Mouse (Mus musculus): Measurements from ENCODE around the gene Rpl4. TPM values are rescaled to one million over a fixed set of nuclear protein-coding genes. Genes with fewer than 3 reads are reported as not detected.
"Not testable (repeated sequence)": the region's sequence is repeated elsewhere in the genome, so short reads cannot be mapped to it uniquely, and the experiment has no call there.

Gene Rpl4
- polyA plus RNA-seq (2014; fragmentation: Nextera tagmentation; extraction: Ambion mirVana), result 640 and 695 TPM in 2 replicates

- peak; percentile 80; the same call in 1 of the 2 replicates for ATAC-seq (ENCODE audit: low FRiP score, low TSS enrichment)
- H3K27me3 ChIP-seq (ENCODE audit: control insufficient read depth, insufficient read depth, low read length), result no peaks in the 10 kb centered on the region
These were observed at the start of gene Rpl4, which contains the start of gene Zwilch for GRCm38 (mm10) chr9:64172816-64173665. Rpl4 (plus strand) TSS chr9:64173375. Zwilch (minus strand) TSS chr9:64173104.

GRCm38 (mm10) chr9:64124846-64125245 lies 48.3 kb upstream of the Rpl4 start:
- H3K4me1 ChIP-seq (ENCODE audit: control insufficient read depth, insufficient read depth, low read length); H3K4me3 ChIP-seq (replicated peaks; ENCODE audit: low read depth, low read length); H3K4me2 ChIP-seq (ENCODE audit: low read length); H3K9ac ChIP-seq (replicated peaks; ENCODE audit: low read length); H3K36me3 ChIP-seq (ENCODE audit: control insufficient read depth, insufficient read depth, low read length); ATAC-seq (ENCODE audit: low FRiP score, low TSS enrichment); H3K27ac ChIP-seq (replicated peaks; ENCODE audit: low read depth, low read length); H3K27me3 ChIP-seq (ENCODE audit: control insufficient read depth, insufficient read depth, low read length); H3K9me3 ChIP-seq (ENCODE audit: control insufficient read depth, low read length); DNase-seq: not testable (repeated sequence)
- 62% methylated on average over 3 of the region's 3 CpGs for WGBS

More at GRCm38 (mm10) chr9:64172816-64173665, at the start of gene Rpl4, which contains the start of gene Zwilch:
- Histone ChIP-seq H3K4me2 (ENCODE audit: low read length) (peak within 1 kb of the TSS; percentile 97), H3K4me1 (ENCODE audit: control insufficient read depth, insufficient read depth, low read length) (peaks cover 15% of the 10 kb centered on the region), H3K27ac (replicated peaks; ENCODE audit: low read depth, low read length) (peak within 1 kb of the TSS; percentile 83), H3K36me3 (ENCODE audit: control insufficient read depth, insufficient read depth, low read length) (peaks cover 31% of the 10 kb centered on the region), H3K4me3 (replicated peaks; ENCODE audit: low read depth, low read length) (peak within 1 kb of the TSS; percentile 79), H3K9ac (replicated peaks; ENCODE audit: low read length) (peak within 1 kb of the TSS; percentile 66), H3K9me3 (ENCODE audit: control insufficient read depth, low read length) (no peaks in the 10 kb centered on the region)
- WGBS, result under 1% methylated on average over 42 of the region's 42 CpGs
- peak; percentile 93 for DNase-seq

- ATAC-seq (ENCODE audit: low FRiP score, low TSS enrichment) (no peak), DNase-seq (no peak)
- 72% methylated on average over 3 of the region's 3 CpGs for WGBS
These were observed 47.9 kb upstream of the Rpl4 start for GRCm38 (mm10) chr9:64125307-64125706.

GRCm38 (mm10) chr9:64126121-64126520 lies 47.1 kb upstream of the Rpl4 start:
- H3K27me3 ChIP-seq (ENCODE audit: control insufficient read depth, insufficient read depth, low read length), result no peaks in the 10 kb centered on the region
- no peaks in the 10 kb centered on the region for H3K4me1 ChIP-seq (ENCODE audit: control insufficient read depth, insufficient read depth, low read length)
- H3K36me3 ChIP-seq (ENCODE audit: control insufficient read depth, insufficient read depth, low read length), result no peaks in the 10 kb centered on the region
- H3K4me2 ChIP-seq (ENCODE audit: low read length), result no peak overlapping the region
- no peak overlapping the region for H3K27ac ChIP-seq (replicated peaks; ENCODE audit: low read depth, low read length)
- no peak overlapping the region for H3K4me3 ChIP-seq (replicated peaks; ENCODE audit: low read depth, low read length)
- ATAC-seq (ENCODE audit: low FRiP score, low TSS enrichment) (no peak), DNase-seq (no peak)
- no peaks in the 10 kb centered on the region for H3K9me3 ChIP-seq (ENCODE audit: control insufficient read depth, low read length)
- 82% methylated on average over 12 of the region's 12 CpGs for WGBS
- H3K9ac ChIP-seq (replicated peaks; ENCODE audit: low read length), result no peak overlapping the region

More at GRCm38 (mm10) chr9:64125307-64125706, 47.9 kb upstream of the Rpl4 start:
- Histone ChIP-seq H3K9ac (replicated peaks; ENCODE audit: low read length) (no peak overlapping the region), H3K27ac (replicated peaks; ENCODE audit: low read depth, low read length) (no peak overlapping the region), H3K4me1 (ENCODE audit: control insufficient read depth, insufficient read depth, low read length) (no peaks in the 10 kb centered on the region), H3K36me3 (ENCODE audit: control insufficient read depth, insufficient read depth, low read length) (no peaks in the 10 kb centered on the region), H3K4me2 (ENCODE audit: low read length) (no peak overlapping the region), H3K4me3 (replicated peaks; ENCODE audit: low read depth, low read length) (no peak overlapping the region), H3K27me3 (ENCODE audit: control insufficient read depth, insufficient read depth, low read length) (no peaks in the 10 kb centered on the region), H3K9me3 (ENCODE audit: control insufficient read depth, low read length) (no peaks in the 10 kb centered on the region)

GRCm38 (mm10) chr9:64131623-64132022 lies 41.6 kb upstream of the Rpl4 start:
- Histone ChIP-seq H3K27ac (replicated peaks; ENCODE audit: low read depth, low read length) (no peak overlapping the region), H3K27me3 (ENCODE audit: control insufficient read depth, insufficient read depth, low read length) (no peaks in the 10 kb centered on the region), H3K9ac (replicated peaks; ENCODE audit: low read length) (no peak overlapping the region), H3K4me2 (ENCODE audit: low read length) (no peak overlapping the region), H3K9me3 (ENCODE audit: control insufficient read depth, low read length) (no peaks in the 10 kb centered on the region), H3K36me3 (ENCODE audit: control insufficient read depth, insufficient read depth, low read length) (no peaks in the 10 kb centered on the region), H3K4me1 (ENCODE audit: control insufficient read depth, insufficient read depth, low read length) (no peaks in the 10 kb centered on the region), H3K4me3 (replicated peaks; ENCODE audit: low read depth, low read length) (no peak overlapping the region)
- ATAC-seq (ENCODE audit: low FRiP score, low TSS enrichment) (no peak), DNase-seq (no peak)
- 83% methylated on average over 6 of the region's 6 CpGs for WGBS

- H3K4me1 ChIP-seq (ENCODE audit: control insufficient read depth, insufficient read depth, low read length); H3K27me3 ChIP-seq (ENCODE audit: control insufficient read depth, insufficient read depth, low read length); H3K9me3 ChIP-seq (ENCODE audit: control insufficient read depth, low read length); H3K4me2 ChIP-seq (ENCODE audit: low read length); H3K4me3 ChIP-seq (replicated peaks; ENCODE audit: low read depth, low read length); ATAC-seq (ENCODE audit: low FRiP score, low TSS enrichment); H3K9ac ChIP-seq (replicated peaks; ENCODE audit: low read length); H3K36me3 ChIP-seq (ENCODE audit: control insufficient read depth, insufficient read depth, low read length); H3K27ac ChIP-seq (replicated peaks; ENCODE audit: low read depth, low read length): not testable (repeated sequence)
- WGBS, result 10% methylated on average over 6 of the region's 6 CpGs
- peak; percentile 79 for DNase-seq
These were observed 34.3 kb upstream of the Rpl4 start for GRCm38 (mm10) chr9:64138896-64139295.

- no peak for ATAC-seq (ENCODE audit: low FRiP score, low TSS enrichment)
- H3K9me3 ChIP-seq (ENCODE audit: control insufficient read depth, low read length), result no peaks in the 10 kb centered on the region
- DNase-seq, result no peak
- no peaks in the 10 kb centered on the region for H3K36me3 ChIP-seq (ENCODE audit: control insufficient read depth, insufficient read depth, low read length)
- no peak overlapping the region for H3K27ac ChIP-seq (replicated peaks; ENCODE audit: low read depth, low read length)
- no peaks in the 10 kb centered on the region for H3K27me3 ChIP-seq (ENCODE audit: control insufficient read depth, insufficient read depth, low read length)
- no peak overlapping the region for H3K4me2 ChIP-seq (ENCODE audit: low read length)
- no peak overlapping the region for H3K9ac ChIP-seq (replicated peaks; ENCODE audit: low read length)
- WGBS, result 94% methylated on average over 9 of the region's 9 CpGs
- no peaks in the 10 kb centered on the region for H3K4me1 ChIP-seq (ENCODE audit: control insufficient read depth, insufficient read depth, low read length)
- no peak overlapping the region for H3K4me3 ChIP-seq (replicated peaks; ENCODE audit: low read depth, low read length)
These were observed 33.3 kb upstream of the Rpl4 start for GRCm38 (mm10) chr9:64139879-64140278.

- ATAC-seq (ENCODE audit: low FRiP score, low TSS enrichment) (no peak), DNase-seq (no peak)
These were observed 16.5 kb upstream of the Rpl4 start for GRCm38 (mm10) chr9:64156641-64157040.

GRCm38 (mm10) chr9:64160471-64160870 lies 12.7 kb upstream of the Rpl4 start:
- 92% methylated on average over 5 of the region's 5 CpGs for WGBS
- Histone ChIP-seq H3K4me1 (ENCODE audit: control insufficient read depth, insufficient read depth, low read length) (no peaks in the 10 kb centered on the region), H3K9me3 (ENCODE audit: control insufficient read depth, low read length) (no peaks in the 10 kb centered on the region), H3K4me3 (replicated peaks; ENCODE audit: low read depth, low read length) (no peak overlapping the region), H3K27me3 (ENCODE audit: control insufficient read depth, insufficient read depth, low read length) (no peaks in the 10 kb centered on the region), H3K4me2 (ENCODE audit: low read length) (no peak overlapping the region), H3K9ac (replicated peaks; ENCODE audit: low read length) (0 out of 2 replicates have a peak overlapping the region, but pooled peaks have one; percentile 2), H3K36me3 (ENCODE audit: control insufficient read depth, insufficient read depth, low read length) (peaks cover 14% of the 10 kb centered on the region; the same call in 1 of the 2 replicates), H3K27ac (replicated peaks; ENCODE audit: low read depth, low read length) (no peak overlapping the region)
- DNase-seq, result no peak
- no peak for ATAC-seq (ENCODE audit: low FRiP score, low TSS enrichment)

More at GRCm38 (mm10) chr9:64156641-64157040, 16.5 kb upstream of the Rpl4 start:
- Histone ChIP-seq H3K27ac (replicated peaks; ENCODE audit: low read depth, low read length) (no peak overlapping the region), H3K9me3 (ENCODE audit: control insufficient read depth, low read length) (no peaks in the 10 kb centered on the region), H3K36me3 (ENCODE audit: control insufficient read depth, insufficient read depth, low read length) (peaks cover 14% of the 10 kb centered on the region; the same call in 1 of the 2 replicates), H3K4me2 (ENCODE audit: low read length) (no peak overlapping the region), H3K4me1 (ENCODE audit: control insufficient read depth, insufficient read depth, low read length) (no peaks in the 10 kb centered on the region), H3K9ac (replicated peaks; ENCODE audit: low read length) (no peak overlapping the region), H3K4me3 (replicated peaks; ENCODE audit: low read depth, low read length) (no peak overlapping the region), H3K27me3 (ENCODE audit: control insufficient read depth, insufficient read depth, low read length) (no peaks in the 10 kb centered on the region)
- 93% methylated on average over 1 of the region's 1 CpGs for WGBS
